Mouse (Mus musculus): ENCODE data around the gene Dld.
A peak's percentile ranks its signal among the peaks of the same experiment; 100 is the strongest.

Dld gene

DNA sequence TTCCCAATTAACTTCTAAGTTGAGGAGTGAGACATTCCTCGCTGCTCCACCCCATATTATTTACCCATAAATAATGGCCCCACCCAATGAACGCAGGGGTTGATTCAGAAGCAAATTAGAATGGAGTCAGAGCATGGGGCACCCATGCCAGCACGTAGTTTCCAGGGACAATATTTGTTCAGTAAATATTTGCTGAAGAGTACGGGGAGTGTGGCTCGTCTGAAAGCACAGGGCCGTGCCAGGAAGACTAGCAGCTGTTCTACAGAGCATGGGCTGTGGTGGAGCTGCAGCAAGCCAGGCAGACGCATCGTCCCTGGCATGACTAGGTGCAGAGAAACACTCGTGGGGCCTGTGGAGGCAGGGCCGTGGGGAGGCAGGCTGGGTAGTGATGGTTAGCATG is 56.7 kb downstream of the Dld start:
- DNase-seq (ENCODE audit: low spot score) = peak; percentile 63

DNA sequence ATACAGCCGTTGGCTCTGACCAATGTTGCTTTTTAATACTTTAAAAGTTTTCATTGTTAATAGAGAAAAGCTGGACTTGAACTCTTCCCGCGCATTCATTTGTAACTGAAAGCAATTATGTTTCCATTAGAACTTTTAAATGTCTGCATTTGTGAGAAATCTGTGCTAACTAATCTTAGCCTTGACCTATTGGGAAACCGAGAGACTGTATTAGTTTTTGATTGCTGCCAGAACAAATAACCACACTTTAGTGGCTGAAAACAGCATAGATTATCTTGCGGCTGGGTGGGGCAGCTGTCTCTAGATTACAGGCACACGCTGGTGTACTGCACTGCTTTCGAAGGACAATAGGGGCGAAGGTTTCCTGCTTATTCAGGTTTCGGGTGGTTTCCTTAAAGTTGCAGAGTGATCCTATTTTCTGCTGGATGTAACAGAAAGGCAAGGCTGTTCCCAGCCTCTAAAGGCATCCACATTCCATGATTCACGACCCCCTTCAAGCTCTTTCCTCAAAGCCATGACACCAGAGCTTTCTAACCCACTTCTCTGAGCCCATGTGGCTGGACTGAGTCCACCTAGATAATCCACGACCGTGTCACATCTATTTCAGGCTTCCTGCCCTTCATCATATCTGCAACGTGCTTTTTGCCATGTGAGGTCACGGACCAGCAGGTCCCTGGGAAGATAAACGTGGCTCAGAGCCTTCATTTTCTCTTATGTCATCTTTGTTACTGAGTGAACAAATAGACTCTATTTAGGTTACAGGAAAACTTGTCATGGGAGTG is 57.7 kb downstream of the Dld start:
- DNase-seq (ENCODE audit: low spot score) = no peak

DNA sequence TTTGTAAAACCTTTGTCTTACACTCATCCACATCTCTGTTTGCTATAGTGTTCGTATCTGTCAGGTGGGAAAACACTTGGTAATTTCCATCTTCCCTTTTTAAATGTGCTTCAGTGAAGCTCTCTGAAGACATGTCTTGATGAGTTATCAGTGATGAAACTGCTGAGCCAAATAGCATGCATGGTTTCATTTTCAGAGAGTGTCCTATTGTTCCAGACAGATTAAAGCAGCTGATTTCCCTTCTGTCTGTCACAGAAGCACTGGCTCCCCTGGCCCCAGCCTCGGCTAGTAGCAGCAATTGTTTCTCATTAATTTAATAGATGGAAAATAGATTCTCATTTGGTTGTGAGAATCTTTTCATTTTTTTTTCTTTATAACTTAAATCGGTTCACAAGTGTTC is 60.3 kb downstream of the Dld start:
- no peak for DNase-seq (ENCODE audit: low spot score)

DNA sequence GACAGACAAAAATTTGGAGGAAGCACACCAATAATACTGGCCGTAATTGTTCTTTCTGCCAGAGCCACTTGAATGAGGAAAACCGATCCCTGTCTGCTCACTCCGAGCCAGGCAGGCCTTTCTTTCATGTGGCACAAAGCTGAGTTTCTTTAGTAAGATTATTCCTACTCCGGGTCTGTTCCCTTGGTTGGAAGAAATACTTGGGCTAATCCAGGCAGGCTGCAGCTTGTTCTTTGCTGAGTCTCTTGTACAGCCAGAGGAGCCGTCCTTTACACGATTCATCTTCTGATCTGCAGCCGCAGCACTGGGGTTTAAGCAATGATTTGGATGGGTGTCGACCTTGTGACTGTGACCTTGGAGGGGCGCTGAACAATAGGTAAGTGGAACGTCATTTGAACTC is 62.2 kb downstream of the Dld start:
- DNase-seq (ENCODE audit: low spot score) = no peak

DNA sequence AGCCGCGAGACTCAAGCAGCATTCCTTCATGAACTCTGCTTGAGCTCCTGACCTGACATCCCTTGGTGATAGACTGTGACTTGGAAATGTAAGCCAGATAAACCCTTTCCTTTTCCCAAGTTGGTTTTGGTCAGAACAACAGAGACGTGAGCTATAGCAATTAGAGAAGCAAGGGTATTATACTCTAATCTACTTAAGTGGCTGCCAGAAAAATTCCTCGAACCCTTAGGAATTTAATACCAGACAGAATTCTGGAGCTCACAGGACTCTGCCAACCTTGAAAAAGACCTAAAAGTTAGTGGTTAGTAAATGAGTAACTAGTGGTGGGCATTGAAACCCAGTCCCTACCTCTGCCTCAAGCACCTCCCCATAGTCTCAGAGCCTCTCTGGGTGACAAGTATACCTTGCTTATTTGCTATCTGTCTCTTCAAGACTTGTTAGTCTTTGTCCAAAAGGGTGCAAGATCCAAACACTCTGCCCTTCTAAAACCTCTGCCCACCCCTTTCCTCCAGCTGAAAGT is 67.6 kb downstream of the Dld start:
- no peak for DNase-seq (ENCODE audit: low spot score)

DNA sequence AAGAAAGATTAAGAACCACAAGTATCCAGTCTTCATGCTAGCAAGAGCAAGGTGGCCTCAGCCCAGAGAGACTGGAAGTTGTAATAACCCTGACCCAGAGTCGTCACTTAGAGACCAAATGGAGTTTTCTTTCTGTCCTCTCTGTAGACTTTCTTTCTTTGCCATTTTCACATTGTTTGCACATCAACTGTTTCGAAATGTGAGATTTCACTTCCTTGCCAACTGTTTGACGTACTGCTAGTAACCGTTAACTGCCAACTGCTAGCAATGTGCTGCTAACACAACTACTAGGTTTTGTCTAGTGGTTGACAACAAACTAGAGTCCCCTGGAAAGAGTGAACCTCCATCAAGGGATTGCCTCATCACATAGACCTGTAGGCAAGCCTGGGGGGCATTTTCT is 68.1 kb downstream of the Dld start:
- DNase-seq (ENCODE audit: low spot score) = no peak

DNA sequence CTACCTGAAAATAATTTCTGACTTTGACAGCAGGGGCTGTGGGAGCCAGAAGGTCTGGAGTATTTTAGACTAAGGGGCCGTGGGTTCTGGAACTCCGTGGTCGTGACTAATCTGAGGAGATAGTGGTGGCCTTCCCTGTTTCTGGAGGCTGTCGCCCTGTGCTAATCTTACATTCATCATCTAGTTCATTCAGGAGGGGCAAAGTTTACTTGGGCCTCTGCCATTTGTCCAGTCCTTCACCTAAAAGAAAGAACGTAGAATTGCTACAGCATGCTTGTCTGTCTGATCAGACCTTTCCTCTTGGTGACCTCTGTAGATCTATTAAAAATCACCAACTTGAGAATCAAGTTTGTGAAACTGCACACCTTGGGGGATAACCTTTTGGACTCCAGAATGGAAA is 69.0 kb downstream of the Dld start:
- DNase-seq (ENCODE audit: low spot score) = no peak
